Mouse (Mus musculus): ENCODE data around the gene Rtl6.
A peak's percentile ranks its signal among the peaks of the same experiment; 100 is the strongest.

Gene Rtl6

GRCm38 (mm10) chr15:84557189-84557921 lies at the start of gene Rtl6:
Gene Rtl6, minus strand, starts transcription at chr15:84557823.
- peak; percentile 86 for DNase-seq (ENCODE audit: low read depth, low spot score)

GRCm38 (mm10) chr15:84603267-84603963 lies 45.8 kb upstream of the Rtl6 start:
- no peak for DNase-seq (ENCODE audit: low read depth, low spot score)

- no peak for DNase-seq (ENCODE audit: low read depth, low spot score)
These were observed 43.5 kb upstream of the Rtl6 start for GRCm38 (mm10) chr15:84600977-84601595.

GRCm38 (mm10) chr15:84598911-84599310 lies 41.3 kb upstream of the Rtl6 start:
- no peak for DNase-seq (ENCODE audit: low read depth, low spot score)

GRCm38 (mm10) chr15:84597816-84598215 lies 40.2 kb upstream of the Rtl6 start:
- DNase-seq (ENCODE audit: low read depth, low spot score), result no peak

GRCm38 (mm10) chr15:84597021-84597420 lies 39.4 kb upstream of the Rtl6 start:
- DNase-seq (ENCODE audit: low read depth, low spot score), result no peak

GRCm38 (mm10) chr15:84595241-84595945 lies 37.8 kb upstream of the Rtl6 start:
- DNase-seq (ENCODE audit: low read depth, low spot score), result no peak

GRCm38 (mm10) chr15:84593514-84593913 lies 35.9 kb upstream of the Rtl6 start:
- no peak for DNase-seq (ENCODE audit: low read depth, low spot score)

- DNase-seq (ENCODE audit: low read depth, low spot score), result no peak
These were observed 34.6 kb upstream of the Rtl6 start for GRCm38 (mm10) chr15:84592240-84592639.

- DNase-seq (ENCODE audit: low read depth, low spot score), result no peak
These were observed 34.0 kb upstream of the Rtl6 start for GRCm38 (mm10) chr15:84591573-84592139.

GRCm38 (mm10) chr15:84588371-84588821 lies 30.8 kb upstream of the Rtl6 start:
- DNase-seq (ENCODE audit: low read depth, low spot score), result no peak

- DNase-seq (ENCODE audit: low read depth, low spot score), result no peak
These were observed 21.0 kb upstream of the Rtl6 start for GRCm38 (mm10) chr15:84578607-84579006.

- no peak for DNase-seq (ENCODE audit: low read depth, low spot score)
These were observed 19.4 kb upstream of the Rtl6 start for GRCm38 (mm10) chr15:84577019-84577418.

- no peak for DNase-seq (ENCODE audit: low read depth, low spot score)
These were observed 9.0 kb upstream of the Rtl6 start for GRCm38 (mm10) chr15:84566568-84567110.

GRCm38 (mm10) chr15:84561501-84561900 lies 3.9 kb upstream of the Rtl6 start:
- no peak for DNase-seq (ENCODE audit: low read depth, low spot score)

- no peak for DNase-seq (ENCODE audit: low read depth, low spot score)
These were observed 949 bp downstream of the Rtl6 start for GRCm38 (mm10) chr15:84556674-84557073.

GRCm38 (mm10) chr15:84551065-84551464 lies 6.6 kb downstream of the Rtl6 start:
- DNase-seq (ENCODE audit: low read depth, low spot score), result no peak

- no peak for DNase-seq (ENCODE audit: low read depth, low spot score)
These were observed 8.3 kb downstream of the Rtl6 start for GRCm38 (mm10) chr15:84549291-84549797.

- no peak for DNase-seq (ENCODE audit: low read depth, low spot score)
These were observed 11.6 kb downstream of the Rtl6 start for GRCm38 (mm10) chr15:84546028-84546427.

GRCm38 (mm10) chr15:84541175-84541574 lies 16.4 kb downstream of the Rtl6 start:
- DNase-seq (ENCODE audit: low read depth, low spot score), result no peak

- no peak for DNase-seq (ENCODE audit: low read depth, low spot score)
These were observed 18.5 kb downstream of the Rtl6 start for GRCm38 (mm10) chr15:84538974-84539588.

Measured in CD4-positive, CD25-positive, alpha-beta regulatory T cell, adult 2 months (primary cell).